Mouse (Mus musculus) MEL-GATA-1-ER (cell line): ENCODE data around the gene Bcar3.
A peak's percentile ranks its signal among the peaks of the same experiment; 100 is the strongest.

Source experiments
- DNase-seq: peaks from one replicate; pipeline ENCODE4 v3.0.0-alpha.2; 2012; ENCODE audit warnings: low read depth; ENCODE audit errors: extremely low read depth

Gene Bcar3

DNA sequence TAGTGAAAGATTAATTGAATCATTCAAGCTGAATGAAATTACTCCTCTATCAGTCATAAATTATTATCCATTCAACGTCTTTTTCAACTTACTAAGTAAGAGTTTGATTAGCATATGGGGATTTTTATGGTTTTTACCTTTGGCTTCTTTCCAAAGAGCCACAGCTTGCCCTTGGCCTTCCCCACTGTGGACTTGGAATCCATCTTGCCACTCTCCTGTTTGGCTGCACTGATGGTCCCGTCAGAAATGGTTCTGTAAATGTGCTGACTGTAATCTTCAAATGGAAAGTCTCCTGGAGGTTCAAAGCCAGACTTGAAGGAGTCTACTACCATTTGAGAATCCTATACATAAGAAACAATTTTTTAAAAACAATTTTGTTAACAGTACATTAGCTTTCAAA, 263.8 kb downstream of the Bcar3 start:
- DNase-seq: no peak

DNA sequence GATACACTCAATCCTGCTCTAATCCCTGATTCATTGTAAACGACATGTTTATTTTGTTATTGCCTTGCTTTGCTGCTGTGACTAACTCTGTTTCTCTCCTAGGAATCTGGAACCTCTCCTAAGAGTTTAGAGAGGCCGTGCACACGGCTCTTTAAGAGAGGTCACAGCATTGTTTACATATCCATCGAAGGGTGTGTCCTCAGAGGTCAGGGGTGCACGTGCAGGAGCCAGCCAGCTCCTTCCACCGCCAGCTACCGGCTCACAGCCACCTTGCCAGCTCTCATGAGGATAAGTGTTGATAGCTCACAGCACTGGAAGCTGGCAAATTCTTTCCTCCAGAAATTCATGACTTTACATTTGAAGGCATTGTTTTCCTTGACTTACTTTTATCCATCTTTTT, 271.3 kb downstream of the Bcar3 start:
- DNase-seq: no peak

DNA sequence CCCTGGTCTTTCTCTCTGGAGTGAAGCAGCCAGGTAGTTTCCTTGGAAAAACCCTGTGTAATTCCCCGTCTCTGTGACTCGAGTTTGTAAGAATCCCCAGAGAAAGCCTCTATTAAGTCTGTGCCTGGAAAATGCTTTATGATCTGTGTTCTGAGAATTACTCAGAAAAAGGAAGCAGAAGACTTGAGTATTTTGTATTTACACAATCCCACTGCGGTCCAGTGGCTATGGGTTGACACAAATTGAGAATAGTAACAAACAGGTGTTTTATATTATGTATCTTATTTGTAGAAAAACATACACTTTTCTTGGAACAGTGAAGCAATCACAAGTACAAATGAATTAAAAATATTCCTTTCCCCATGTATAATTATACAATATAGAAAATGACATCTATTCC, 272.2 kb downstream of the Bcar3 start:
- DNase-seq: no peak

DNA sequence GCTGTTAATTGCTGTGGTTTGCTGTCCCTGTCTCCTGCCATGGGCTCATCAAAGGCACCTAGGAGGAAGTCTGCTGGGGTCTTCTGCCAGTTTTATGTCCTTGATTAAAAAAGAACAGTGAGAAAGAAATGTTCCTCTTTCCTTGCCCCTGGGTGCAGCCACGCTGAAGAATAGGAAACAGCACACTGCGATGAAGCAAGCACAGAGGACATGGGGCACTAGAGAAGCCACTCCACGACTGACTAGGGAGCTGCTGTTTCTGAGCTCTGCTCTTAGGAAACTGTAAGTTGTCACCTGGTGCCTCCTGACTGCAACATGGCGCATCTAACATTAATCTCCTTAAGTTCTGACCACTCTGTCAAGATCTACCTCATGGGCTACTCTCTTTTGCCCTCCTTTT, 272.6 kb downstream of the Bcar3 start:
- DNase-seq: no peak

DNA sequence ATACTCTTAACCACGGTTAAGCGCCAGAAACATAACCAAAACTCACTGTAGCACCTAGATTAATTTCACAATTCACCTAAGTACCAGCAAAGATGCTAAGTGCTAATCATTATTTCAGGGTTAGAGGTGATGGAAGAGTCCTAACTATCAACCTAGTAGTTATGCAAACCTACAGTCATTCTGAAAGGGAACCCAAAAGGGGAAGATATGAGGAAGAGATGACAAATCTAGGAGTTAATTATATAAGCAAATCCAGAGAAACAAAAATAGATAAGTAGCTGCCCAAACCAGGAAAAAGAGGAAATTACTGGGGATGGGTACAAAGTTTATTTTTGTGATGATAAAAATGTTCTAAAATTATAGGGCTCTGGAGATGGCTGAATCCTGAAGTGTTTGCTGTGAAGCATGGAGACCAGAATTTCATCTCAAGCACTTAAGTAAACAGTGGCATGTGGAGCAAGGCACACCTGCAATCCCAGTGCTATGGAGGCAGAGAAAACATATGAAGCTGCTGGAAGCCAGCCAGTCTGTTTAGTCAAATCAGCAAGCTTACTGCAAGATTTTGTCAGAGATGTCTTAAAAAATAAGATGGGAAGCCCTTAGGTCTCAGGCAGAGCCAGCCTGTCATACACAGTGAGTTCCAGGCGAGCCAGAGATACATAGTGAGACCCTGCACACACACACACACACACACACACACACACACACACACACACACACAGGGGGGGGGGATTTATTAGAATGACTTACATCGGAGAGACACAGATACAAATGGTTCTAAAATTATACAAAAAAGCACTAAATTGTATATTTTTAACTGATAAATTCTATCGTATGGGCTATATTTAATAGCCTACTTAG, 279.7 kb downstream of the Bcar3 start:
- DNase-seq: no peak

DNA sequence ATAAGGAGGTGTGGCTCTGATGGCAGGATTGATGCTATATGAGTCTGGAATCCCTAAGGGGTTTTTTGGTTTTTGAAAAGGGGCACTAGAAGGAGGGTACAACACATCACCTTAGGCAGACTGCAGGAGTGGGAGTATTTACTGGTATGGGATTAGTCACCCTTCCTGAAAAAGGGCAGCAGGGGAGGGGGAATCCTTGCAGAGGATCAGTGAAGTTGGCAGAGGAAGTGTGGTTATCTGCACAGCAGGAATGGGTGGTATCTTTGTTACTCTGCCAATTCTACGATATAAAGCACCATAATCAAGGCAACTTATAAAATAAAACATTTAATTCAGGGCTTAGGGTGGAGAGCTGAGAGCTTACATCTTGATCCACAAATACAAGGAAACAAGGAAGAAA, 281.0 kb downstream of the Bcar3 start:
- DNase-seq: no peak

DNA sequence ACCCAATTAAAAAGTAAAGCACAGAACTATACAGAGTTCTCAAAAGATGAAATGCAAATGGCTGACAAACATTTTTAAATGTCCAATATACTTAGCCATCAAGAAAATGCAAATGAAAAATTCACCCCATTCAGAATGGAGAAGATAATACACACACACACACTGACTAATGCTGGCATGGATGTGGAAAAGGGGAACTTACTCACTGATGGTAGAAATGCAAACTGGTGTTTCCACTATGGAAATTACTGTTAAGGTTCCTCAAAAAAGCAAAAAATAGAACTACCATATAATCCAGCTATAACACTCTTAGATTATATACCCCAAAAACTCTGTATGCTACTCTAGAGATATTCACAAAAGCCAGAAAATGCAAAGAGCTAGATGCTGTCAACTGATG, 283.4 kb downstream of the Bcar3 start:
- peak; percentile 33 for DNase-seq
